Mouse (Mus musculus) forebrain, embryonic 14.5 days (tissue): ENCODE results near the gene Elmo1. TPM values are rescaled to one million over a fixed set of nuclear protein-coding genes. Genes with fewer than 3 reads are reported as not detected.
A peak's percentile ranks its signal among the peaks of the same experiment; 100 is the strongest.

ENCODE experiments used
- ATAC-seq: fragments of 200-750 bp; cut with Nextera tagmentation; 2 replicates; pipeline ENCODE4 v1.8.0; 2017; ENCODE audit warnings: mild to moderate bottlenecking, moderate library complexity
- DNase-seq: peaks from one replicate; pipeline ENCODE4 v3.0.0-alpha.2; 2015; ENCODE audit warnings: low spot score
- H3K27ac ChIP-seq: fragments of 300-500 bp; sonication (generic); 2 replicates; pipeline ENCODE4 v1.5.1; 2014; ENCODE audit warnings: low read depth, mild to moderate bottlenecking, control low read depth, low read length, moderate library complexity
- H3K27me3 ChIP-seq: fragments of 300-500 bp; sonication (generic); replicated peaks from 2 replicates; pipeline ENCODE4 v1.6.1; 2014; ENCODE audit warnings: low read length, control low read depth, mixed read lengths; ENCODE audit not compliant: control insufficient read depth, insufficient read depth
- H3K36me3 ChIP-seq: fragments of 300-500 bp; sonication (generic); 2 replicates; pipeline ENCODE4 v1.6.1; 2014; ENCODE audit warnings: low read length, control low read depth; ENCODE audit not compliant: control insufficient read depth, insufficient read depth
- H3K4me1 ChIP-seq: fragments of 300-500 bp; sonication (generic); 2 replicates; pipeline ENCODE4 v1.6.1; 2014; ENCODE audit warnings: antibody characterized with exemption, low read length, control low read depth; ENCODE audit not compliant: control insufficient read depth, insufficient read depth
- H3K4me2 ChIP-seq: fragments of 300-500 bp; sonication (generic); 2 replicates; pipeline ENCODE4 v1.6.1; 2014; ENCODE audit warnings: mild to moderate bottlenecking, control low read depth, low read length
- H3K4me3 ChIP-seq: fragments of 300-500 bp; sonication (generic); 2 replicates; pipeline ENCODE4 v1.5.1; 2014; ENCODE audit warnings: low read depth, low read length, control low read depth
- H3K9ac ChIP-seq: fragments of 300-500 bp; sonication (generic); 2 replicates; pipeline ENCODE4 v1.6.1; 2014; ENCODE audit warnings: mild to moderate bottlenecking, low read length, control low read depth, moderate library complexity
- H3K9me3 ChIP-seq: fragments of 300-500 bp; sonication (generic); replicated peaks from 2 replicates; pipeline ENCODE4 v1.6.1; 2016; ENCODE audit warnings: low read length, control low read depth, mixed read lengths; ENCODE audit not compliant: control insufficient read depth
- WGBS: fragments of 180-500 bp; shearing (Covaris S2); extraction: QIAGEN DNeasy Blood & Tissue Kit; methylation state at CpG from one replicate; pipeline ENCODE4 v1.1.7; 2014; 5-methylcytosine and 5-hydroxymethylcytosine counted together
- polyA plus RNA-seq: library from polyadenylated mRNA; unstranded; fragments of >200 nt; fragmentation: Nextera tagmentation; extraction: Ambion mirVana; gene quantifications from 2 replicates; pipeline ENCODE4 v1.2.1, GENCODE M21; 2014

Elmo1 gene
- polyA plus RNA-seq, 1 experiment from 2014 or later, result 22.6 TPM

GRCm38 (mm10) chr13:20383875-20384274 lies 293.5 kb downstream of the Elmo1 start:
- no peak overlapping the region for H3K27ac ChIP-seq
- WGBS, result 93% methylated on average over 1 of the region's 1 CpGs
- no peaks in the 10 kb centered on the region for H3K4me1 ChIP-seq
- no peak overlapping the region for H3K4me2 ChIP-seq
- no peak overlapping the region for H3K4me3 ChIP-seq
- no peak overlapping the region for H3K9ac ChIP-seq
- DNase-seq, result no peak
- H3K27me3 ChIP-seq, result no peaks in the 10 kb centered on the region
- no peaks in the 10 kb centered on the region for H3K9me3 ChIP-seq
- ATAC-seq, result no peak
- no peaks in the 10 kb centered on the region for H3K36me3 ChIP-seq

GRCm38 (mm10) chr13:20384846-20385245 lies 294.4 kb downstream of the Elmo1 start:
- no peak for DNase-seq
- no peak overlapping the region for H3K4me2 ChIP-seq
- no peaks in the 10 kb centered on the region for H3K4me1 ChIP-seq
- WGBS, result 84% methylated on average over 2 of the region's 2 CpGs
- no peaks in the 10 kb centered on the region for H3K36me3 ChIP-seq
- H3K27ac ChIP-seq, result no peak overlapping the region
- H3K9me3 ChIP-seq, result no peaks in the 10 kb centered on the region
- no peaks in the 10 kb centered on the region for H3K27me3 ChIP-seq
- ATAC-seq, result no peak
- no peak overlapping the region for H3K4me3 ChIP-seq
- no peak overlapping the region for H3K9ac ChIP-seq

- ATAC-seq (no peak), DNase-seq (no peak)
- Histone ChIP-seq H3K27me3 (no peaks in the 10 kb centered on the region), H3K36me3 (no peaks in the 10 kb centered on the region), H3K4me1 (no peaks in the 10 kb centered on the region), H3K9ac (no peak overlapping the region), H3K9me3 (no peaks in the 10 kb centered on the region), H3K4me3 (no peak overlapping the region), H3K4me2 (no peak overlapping the region), H3K27ac (no peak overlapping the region)
- WGBS, result 86% methylated on average over 2 of the region's 2 CpGs
Measured at GRCm38 (mm10) chr13:20385423-20385822, 295.0 kb downstream of the Elmo1 start.

- WGBS, result 87% methylated on average over 4 of the region's 4 CpGs
- no peaks in the 10 kb centered on the region for H3K4me1 ChIP-seq
- no peak overlapping the region for H3K4me2 ChIP-seq
- H3K36me3 ChIP-seq, result no peaks in the 10 kb centered on the region
- no peak overlapping the region for H3K4me3 ChIP-seq
- H3K9me3 ChIP-seq, result no peaks in the 10 kb centered on the region
- H3K9ac ChIP-seq, result no peak overlapping the region
- no peak overlapping the region for H3K27ac ChIP-seq
- ATAC-seq (no peak), DNase-seq (no peak)
- H3K27me3 ChIP-seq, result no peaks in the 10 kb centered on the region
Measured at GRCm38 (mm10) chr13:20386462-20387141, 296.2 kb downstream of the Elmo1 start.

GRCm38 (mm10) chr13:20392824-20393598 lies 302.6 kb downstream of the Elmo1 start:
- no peak overlapping the region for H3K27ac ChIP-seq
- H3K4me3 ChIP-seq, result no peak overlapping the region
- WGBS, result 85% methylated on average over 3 of the region's 3 CpGs
- H3K4me2 ChIP-seq, result no peak overlapping the region
- H3K9ac ChIP-seq, result no peak overlapping the region
- no peaks in the 10 kb centered on the region for H3K4me1 ChIP-seq
- H3K27me3 ChIP-seq, result no peaks in the 10 kb centered on the region
- H3K9me3 ChIP-seq, result no peaks in the 10 kb centered on the region
- no peak for ATAC-seq
- no peak for DNase-seq
- no peaks in the 10 kb centered on the region for H3K36me3 ChIP-seq

DNA sequence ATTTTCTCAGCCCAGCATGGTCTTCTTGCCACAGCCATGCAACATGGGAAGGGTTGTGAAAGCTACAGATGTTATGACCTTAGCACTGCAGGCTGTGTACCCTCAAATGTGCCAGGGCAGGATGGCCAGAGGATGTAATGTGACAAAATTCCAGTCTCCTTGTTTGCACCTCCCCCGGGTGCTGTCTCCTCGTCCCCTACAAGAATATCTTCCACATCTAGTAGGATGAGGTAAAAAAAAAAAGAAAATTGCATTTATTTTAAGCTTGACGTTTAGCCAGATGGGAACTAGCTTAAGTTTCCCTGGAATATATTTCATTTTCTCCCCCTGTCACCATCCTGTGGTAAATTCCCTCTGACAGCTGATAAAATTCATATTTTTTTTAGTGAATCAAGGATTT lies 307.3 kb downstream of the Elmo1 start:
- Histone ChIP-seq H3K4me3 (no peak overlapping the region), H3K27me3 (no peaks in the 10 kb centered on the region), H3K9ac (no peak overlapping the region), H3K4me1 (no peaks in the 10 kb centered on the region), H3K36me3 (no peaks in the 10 kb centered on the region), H3K9me3 (no peaks in the 10 kb centered on the region), H3K27ac (no peak overlapping the region), H3K4me2 (no peak overlapping the region)
- DNase-seq (no peak), ATAC-seq (no peak)
- 87% methylated on average over 3 of the region's 3 CpGs for WGBS

DNA sequence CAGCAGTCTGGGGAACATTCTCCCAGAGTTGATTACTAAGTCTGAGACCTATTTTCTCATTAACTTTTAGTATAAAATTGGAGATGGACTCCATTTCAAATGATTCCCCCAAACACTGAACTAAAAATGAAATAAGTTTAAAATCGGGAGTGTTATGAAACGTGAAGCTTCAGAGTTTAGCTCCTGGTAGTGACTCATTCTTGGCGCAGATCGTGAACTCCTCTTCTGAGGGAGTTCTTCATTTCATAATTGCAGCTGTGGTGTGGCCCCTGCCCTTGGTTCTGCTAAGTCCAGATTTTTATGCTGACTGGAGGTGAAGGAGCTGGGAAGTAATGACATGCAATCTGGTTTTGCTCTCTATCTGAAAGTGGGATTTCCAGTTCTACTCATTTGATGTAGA lies 307.9 kb downstream of the Elmo1 start:
- Histone ChIP-seq H3K4me2 (no peak overlapping the region), H3K36me3 (no peaks in the 10 kb centered on the region), H3K9ac (no peak overlapping the region), H3K4me3 (no peak overlapping the region), H3K27ac (no peak overlapping the region), H3K4me1 (no peaks in the 10 kb centered on the region), H3K27me3 (no peaks in the 10 kb centered on the region), H3K9me3 (no peaks in the 10 kb centered on the region)
- ATAC-seq, result no peak
- DNase-seq, result no peak
- WGBS, result 96% methylated on average over 4 of the region's 4 CpGs

DNA sequence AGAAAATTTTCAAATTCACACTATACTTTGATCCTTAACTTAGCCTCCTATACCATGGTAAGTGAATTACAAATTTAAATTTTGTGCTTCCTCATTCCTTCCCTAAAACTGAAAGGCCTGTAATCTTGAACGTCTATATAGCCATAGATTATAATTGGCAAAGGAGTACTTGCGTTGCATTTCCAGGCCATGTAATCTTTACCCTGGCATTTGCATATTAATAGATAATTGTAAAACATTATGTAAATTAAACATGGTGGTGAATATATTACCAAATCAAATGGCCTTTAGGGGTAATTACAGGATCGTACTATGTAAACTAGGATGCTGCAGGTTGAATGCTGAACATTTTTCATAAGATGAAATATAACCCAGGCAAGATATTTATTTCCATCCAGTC lies 314.1 kb downstream of the Elmo1 start:
- no peaks in the 10 kb centered on the region for H3K36me3 ChIP-seq
- peak; percentile 58 for DNase-seq
- no peak overlapping the region for H3K27ac ChIP-seq
- no peak overlapping the region for H3K9ac ChIP-seq
- H3K4me2 ChIP-seq, result no peak overlapping the region
- no peak overlapping the region for H3K4me3 ChIP-seq
- no peaks in the 10 kb centered on the region for H3K9me3 ChIP-seq
- ATAC-seq, result peak; percentile 78
- no peaks in the 10 kb centered on the region for H3K27me3 ChIP-seq
- WGBS, result 11% methylated on average over 3 of the region's 3 CpGs
- H3K4me1 ChIP-seq, result peaks cover 3% of the 10 kb centered on the region; the same call in 1 of the 2 replicates
